Mouse (Mus musculus) bone marrow, adult 2 months (tissue): ENCODE measurements around the gene Gm7945. TPM values are rescaled to one million over a fixed set of nuclear protein-coding genes. Genes with fewer than 3 reads are reported as not detected.
"Not testable (repeated sequence)": the region's sequence is repeated elsewhere in the genome, so short reads cannot be mapped to it uniquely, and the experiment has no call there.

Experiments
- H3K27ac ChIP-seq: fragments of 200-500 bp; 2 replicates; pipeline ENCODE4 v1.5.1; 2012; ENCODE audit warnings: low read depth, mild to moderate bottlenecking, control low read depth, inconsistent platforms, low read length; ENCODE audit not compliant: control insufficient read depth, poor library complexity, insufficient read depth
- H3K4me1 ChIP-seq: fragments of 200-500 bp; 2 replicates; pipeline ENCODE4 v1.6.1; 2011; ENCODE audit warnings: low read length; ENCODE audit not compliant: control insufficient read depth, insufficient read depth
- H3K4me3 ChIP-seq: fragments of 200-500 bp; replicated peaks from 2 replicates; pipeline ENCODE3; 2011; ENCODE audit warnings: mild to moderate bottlenecking, low read depth, low read length, control low read depth; ENCODE audit not compliant: control insufficient read depth
- WGBS: fragments of 180-500 bp; shearing (Covaris S2); methylation state at CpG from one replicate; pipeline ENCODE4 v1.1.7; 2018; 5-methylcytosine and 5-hydroxymethylcytosine counted together
- polyA plus RNA-seq: library from polyadenylated mRNA; stranded (reverse); fragments of >200 nt; gene quantifications from 2 replicates; pipeline ENCODE4 v1.2.4, GENCODE M21; 2011; ENCODE audit warnings: low replicate concordance; ENCODE audit not compliant: missing spikeins, insufficient read depth, insufficient read length

The Gm7945 gene
- not detected in 2 replicates for polyA plus RNA-seq

DNA sequence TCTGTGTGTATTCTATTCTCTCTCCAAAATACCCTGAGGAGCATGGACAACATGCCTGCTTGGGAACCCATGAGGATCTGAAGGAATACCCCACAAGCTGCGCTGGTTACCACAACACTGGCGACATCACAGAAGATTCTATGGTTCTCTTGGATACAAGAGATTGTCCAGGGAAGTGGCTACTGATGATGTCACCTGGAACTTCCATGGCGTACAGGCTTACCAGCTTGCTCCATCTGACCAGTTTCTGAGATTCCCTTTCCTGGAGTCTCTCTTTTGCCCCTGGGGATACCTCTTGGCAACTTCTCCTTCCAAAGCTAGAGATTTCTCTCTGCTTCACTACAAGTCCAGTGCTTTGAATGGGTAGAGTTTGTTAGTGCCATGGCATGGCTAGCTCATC, at the start of gene Gm7945:
TSS of gene Gm7945 (minus strand) at position 101 of the 400 bp plus-strand sequence.
- not testable (repeated sequence) for H3K4me1 ChIP-seq, H3K27ac ChIP-seq, H3K4me3 ChIP-seq
- WGBS: no CpG with 5 or more reads among the region's 3 CpGs

DNA sequence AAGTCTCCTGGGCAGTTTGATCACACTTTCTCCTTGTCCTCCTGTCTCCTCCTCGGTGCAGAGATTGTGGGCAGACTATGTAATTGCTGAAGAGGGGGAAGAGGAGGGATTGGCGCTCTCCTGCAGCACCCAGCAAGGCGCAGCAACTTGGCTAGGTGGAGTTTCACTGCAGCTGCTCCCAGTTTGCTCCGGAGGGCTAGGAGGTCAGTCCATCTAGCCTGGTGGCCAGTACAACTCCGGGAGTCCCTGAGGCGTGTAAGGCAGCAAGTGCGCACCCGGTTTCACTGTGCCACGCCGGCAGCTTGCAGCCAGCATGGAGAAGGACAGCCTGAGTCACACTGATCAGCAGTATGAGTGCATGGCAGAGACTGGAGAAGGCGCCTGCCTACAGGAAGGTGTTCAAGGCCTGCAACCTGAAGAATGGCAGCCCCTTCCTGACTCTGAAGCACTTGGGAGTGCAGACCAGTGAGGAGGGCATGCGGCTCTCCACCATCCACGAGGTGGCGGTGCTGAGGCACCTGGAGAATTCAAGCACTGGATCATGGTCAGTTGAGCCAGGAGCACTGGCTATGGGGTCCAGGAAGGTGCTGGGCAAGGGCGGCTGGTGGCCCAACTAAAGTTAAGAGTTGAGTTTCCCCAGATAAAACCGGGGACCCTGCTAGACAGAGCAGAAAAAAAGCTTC, 39.4 kb upstream of the Gm7945 start:
- not testable (repeated sequence) for H3K4me1 ChIP-seq, H3K4me3 ChIP-seq, H3K27ac ChIP-seq
- WGBS: 12% methylated on average over 15 of the region's 16 CpGs

DNA sequence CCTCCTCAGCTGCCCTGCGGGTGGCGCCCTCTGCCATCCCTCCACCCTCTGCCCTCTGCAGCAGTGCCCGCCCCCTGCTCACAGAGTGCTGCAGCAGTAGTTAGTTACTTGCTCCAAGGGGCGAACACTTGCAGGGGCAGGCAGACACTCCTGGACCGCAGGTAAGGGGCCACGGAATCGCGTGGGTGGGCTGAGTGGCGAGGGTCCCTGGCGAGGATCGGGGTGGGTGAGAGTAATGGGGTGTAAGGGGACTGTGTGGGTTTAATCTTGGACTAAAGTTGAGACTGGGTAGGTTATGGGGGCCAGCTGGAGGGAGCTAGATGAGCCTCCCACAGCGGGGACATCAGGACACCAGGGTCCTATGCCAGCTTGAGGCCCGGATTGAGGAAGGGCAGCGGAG, 38.5 kb upstream of the Gm7945 start:
- H3K4me3 ChIP-seq, H3K4me1 ChIP-seq, H3K27ac ChIP-seq: not testable (repeated sequence)
- WGBS: 32% methylated on average over 14 of the region's 14 CpGs

DNA sequence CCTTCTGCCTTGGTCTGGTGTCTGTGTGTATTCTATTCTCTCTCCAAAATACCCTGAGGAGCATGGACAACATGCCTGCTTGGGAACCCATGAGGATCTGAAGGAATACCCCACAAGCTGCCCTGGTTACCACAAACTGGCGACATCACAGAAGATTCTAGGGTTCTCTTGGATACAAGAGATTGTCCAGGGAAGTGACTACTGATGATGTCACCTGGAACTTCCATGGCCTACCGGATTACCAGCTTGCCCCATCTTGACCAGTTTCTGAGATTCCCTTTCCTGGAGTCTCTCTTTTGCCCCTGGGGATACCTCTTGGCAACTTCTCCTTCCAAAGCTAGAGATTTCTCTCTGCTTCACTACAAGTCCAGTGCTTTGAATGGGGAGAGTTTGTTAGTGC, 22.0 kb upstream of the Gm7945 start, which contains the start of gene Gm6482:
TSS of gene Gm6482 (minus strand) at position 101 of the 400 bp plus-strand sequence.
- H3K27ac ChIP-seq, H3K4me1 ChIP-seq, H3K4me3 ChIP-seq: not testable (repeated sequence)
- 82% methylated on average over 1 of the region's 2 CpGs for WGBS

DNA sequence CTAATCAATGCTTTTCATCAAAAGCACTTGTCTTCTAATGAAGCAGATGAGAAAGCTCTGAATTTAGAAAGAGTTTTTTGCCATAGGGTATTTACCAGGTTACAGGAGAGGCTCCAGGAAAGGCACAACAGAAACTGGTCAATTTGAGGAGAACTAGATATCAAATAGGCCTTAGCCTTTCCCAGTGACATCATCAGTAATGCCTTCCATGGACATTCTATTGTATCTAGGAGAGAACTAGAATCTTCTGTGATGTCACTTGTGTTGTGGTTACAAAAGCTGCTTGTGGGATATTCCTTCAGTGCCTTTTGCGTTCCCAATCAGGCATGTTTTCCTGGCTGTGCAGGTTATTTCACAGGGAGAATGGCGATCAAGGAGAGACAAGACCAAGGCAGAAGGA, 37.9 kb downstream of the Gm7945 start, which contains the start of gene Gm5798:
TSS of gene Gm5798 (plus strand) at position 301 of the 400 bp plus-strand sequence.
- H3K4me3 ChIP-seq, H3K4me1 ChIP-seq, H3K27ac ChIP-seq: not testable (repeated sequence)
- whole genome bisulfite sequencing: 45% methylated on average over 2 of the region's 2 CpGs

Other genes starting within 250 kb of the Gm7945 start
- gene Mbl1, start 234.9 kb downstream of the Gm7945 start, polyA plus RNA-seq: 1.1 TPM in 1 of 2 replicates, not detected in the other
- 0.77 and 1.2 TPM in 2 replicates for gene Sftpd, start 201.2 kb downstream of the Gm7945 start, polyA plus RNA-seq
- not detected in 2 replicates for gene Gm2832, start 107.6 kb downstream of the Gm7945 start, polyA plus RNA-seq
- not detected in 2 replicates for gene Gm5798, start 37.8 kb downstream of the Gm7945 start, polyA plus RNA-seq
- not detected in 2 replicates for gene Gm6482, start 21.9 kb upstream of the Gm7945 start, polyA plus RNA-seq
- gene Gm7954, start 67.1 kb upstream of the Gm7945 start, polyA plus RNA-seq: not detected in 2 replicates
- not detected in 2 replicates for gene Gm3486, start 103.1 kb upstream of the Gm7945 start, polyA plus RNA-seq
- not detected in 2 replicates for gene Gm7970, start 169.2 kb upstream of the Gm7945 start, polyA plus RNA-seq
- gene 1700049E17Rik2, start 186.8 kb upstream of the Gm7945 start, polyA plus RNA-seq: not detected in 2 replicates
- not detected in 2 replicates for gene Gm3072, start 238.2 kb upstream of the Gm7945 start, polyA plus RNA-seq